Mouse (Mus musculus) heart, adult 9 months (tissue): ENCODE data around the gene Olfr1204.

ENCODE experiments used
- DNase-seq, 2 experiments: peaks; one replicate each; pipeline ENCODE4 v3.0.0; 2022; ENCODE audit warnings: low spot score in 2 of 2

Olfr1204 gene

DNA sequence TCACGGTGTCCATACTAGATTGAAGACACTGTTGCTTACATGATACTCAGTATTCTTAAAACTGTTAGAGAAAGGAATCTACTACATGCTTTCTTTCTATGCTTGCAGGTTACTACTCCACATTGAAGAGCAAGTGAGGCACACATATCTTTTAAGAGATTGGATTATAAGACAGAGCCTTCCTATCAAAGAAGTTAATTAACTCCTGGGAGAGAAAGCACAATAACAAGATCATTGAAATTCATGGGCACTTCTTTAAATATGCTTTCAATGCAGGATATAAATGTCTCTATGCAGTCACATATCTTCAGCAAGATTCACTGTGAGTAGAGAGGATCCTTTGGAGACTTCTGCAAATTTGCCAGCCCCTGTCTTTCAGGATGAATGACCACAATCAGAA, at the start of gene Olfr1204:
Gene Olfr1204, plus strand, starts transcription at position 301 of the 400 bp plus-strand sequence.
- DNase-seq = no peak

DNA sequence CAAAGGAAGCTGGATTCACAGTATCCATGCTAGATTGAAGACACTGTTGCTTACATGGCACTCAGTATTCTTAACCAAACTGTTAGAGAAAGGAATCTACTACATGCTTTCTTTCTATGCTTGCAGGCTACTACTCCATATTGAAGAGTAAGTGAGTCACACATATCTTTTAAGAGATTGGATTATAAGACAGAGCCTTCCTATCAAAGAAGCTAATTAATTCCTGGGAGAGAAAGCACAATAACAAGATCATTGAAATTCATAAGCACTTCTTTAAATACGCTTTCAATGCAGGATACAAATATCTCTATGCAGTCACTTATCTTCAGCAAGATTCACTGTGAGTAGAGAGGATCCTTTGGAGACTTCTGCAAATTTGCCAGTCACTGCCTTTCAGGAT, 34.9 kb upstream of the Olfr1204 start, which contains the start of gene Olfr1202:
Gene Olfr1202, plus strand, starts transcription at position 301 of the 400 bp plus-strand sequence.
- DNase-seq = no peak

DNA sequence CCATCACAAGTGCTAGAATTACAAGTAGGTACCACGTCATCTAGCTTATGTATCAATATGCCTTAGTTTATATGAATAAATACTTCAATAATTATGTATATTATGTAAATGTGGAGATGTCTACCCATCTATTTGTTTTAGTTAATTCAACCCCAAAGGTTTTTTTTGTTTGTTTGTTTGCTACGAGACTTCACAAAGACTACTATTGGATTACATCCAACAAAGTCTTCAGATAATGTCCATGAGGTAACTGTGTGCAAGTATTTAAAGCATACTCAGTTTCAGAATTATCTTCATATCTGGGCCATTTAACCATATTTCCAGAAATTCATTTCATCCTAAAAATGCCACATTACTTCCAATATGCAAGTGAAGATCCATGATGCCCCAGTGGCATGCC, 19.7 kb upstream of the Olfr1204 start, which contains the start of gene Olfr1205:
Gene Olfr1205, plus strand, starts transcription at position 301 of the 400 bp plus-strand sequence.
- no peak for DNase-seq

DNA sequence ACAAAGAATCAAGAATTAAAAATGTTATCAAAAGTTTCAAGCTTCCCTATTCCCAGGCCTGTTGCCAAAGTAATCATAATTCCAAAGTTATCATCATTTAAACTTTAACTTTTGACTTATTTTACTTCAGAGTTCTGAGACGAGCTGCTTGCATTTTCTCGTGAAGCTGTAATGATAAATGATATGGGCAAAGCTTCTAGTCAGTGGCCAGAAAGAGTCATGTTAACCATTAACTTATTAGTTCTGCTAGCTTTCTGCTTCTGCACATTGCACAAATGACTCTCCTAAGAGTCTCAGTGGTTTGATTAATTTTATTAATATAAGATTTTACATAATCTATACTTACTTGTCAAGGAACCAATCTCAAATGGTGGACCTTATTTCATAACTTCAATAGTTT, 10.6 kb upstream of the Olfr1204 start:
- no peak for DNase-seq

DNA sequence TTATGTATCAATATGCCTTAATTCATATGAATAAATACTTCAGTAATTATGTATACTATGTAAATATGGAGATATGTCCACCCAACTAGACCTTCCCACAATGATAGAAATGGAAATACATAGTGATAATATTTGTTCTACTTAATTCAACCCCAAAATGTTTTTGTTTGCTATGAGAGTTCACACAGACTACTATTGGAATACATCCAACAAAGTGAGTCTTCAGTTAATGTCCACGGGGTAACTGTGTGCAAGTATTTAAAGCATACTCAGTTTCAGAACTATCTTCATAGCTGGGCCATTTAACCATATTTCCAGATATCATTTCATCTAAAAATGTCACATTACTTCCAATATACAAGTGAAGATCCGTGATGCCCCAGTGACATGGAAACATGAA, 13.8 kb downstream of the Olfr1204 start, which contains the start of gene Olfr1206:
Gene Olfr1206, plus strand, starts transcription at position 301 of the 400 bp plus-strand sequence.
- no peak for DNase-seq

DNA sequence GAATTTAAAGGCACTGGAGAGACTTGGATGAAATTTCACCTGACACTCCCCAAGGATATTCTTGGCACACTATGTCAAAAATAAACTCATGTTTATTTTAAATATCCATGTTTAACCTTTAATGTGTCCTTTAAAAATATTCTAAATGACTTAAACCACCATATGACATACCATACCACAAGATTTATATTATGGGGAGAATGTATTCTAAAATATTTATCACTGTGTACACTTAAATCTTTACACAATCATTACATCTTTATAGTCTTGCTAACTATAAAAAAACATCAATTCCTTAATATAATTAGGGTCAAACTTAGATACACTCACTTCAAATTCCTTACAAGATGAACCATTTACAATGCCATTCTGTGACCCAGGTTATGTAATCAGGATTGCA, 53.1 kb downstream of the Olfr1204 start, which contains the start of gene Olfr1208:
Gene Olfr1208, minus strand, starts transcription at position 101 of the 400 bp plus-strand sequence.
- DNase-seq = no peak
